8 mouse cellular contexts compared by ENCODE assay signal in the genomic region with DNA sequence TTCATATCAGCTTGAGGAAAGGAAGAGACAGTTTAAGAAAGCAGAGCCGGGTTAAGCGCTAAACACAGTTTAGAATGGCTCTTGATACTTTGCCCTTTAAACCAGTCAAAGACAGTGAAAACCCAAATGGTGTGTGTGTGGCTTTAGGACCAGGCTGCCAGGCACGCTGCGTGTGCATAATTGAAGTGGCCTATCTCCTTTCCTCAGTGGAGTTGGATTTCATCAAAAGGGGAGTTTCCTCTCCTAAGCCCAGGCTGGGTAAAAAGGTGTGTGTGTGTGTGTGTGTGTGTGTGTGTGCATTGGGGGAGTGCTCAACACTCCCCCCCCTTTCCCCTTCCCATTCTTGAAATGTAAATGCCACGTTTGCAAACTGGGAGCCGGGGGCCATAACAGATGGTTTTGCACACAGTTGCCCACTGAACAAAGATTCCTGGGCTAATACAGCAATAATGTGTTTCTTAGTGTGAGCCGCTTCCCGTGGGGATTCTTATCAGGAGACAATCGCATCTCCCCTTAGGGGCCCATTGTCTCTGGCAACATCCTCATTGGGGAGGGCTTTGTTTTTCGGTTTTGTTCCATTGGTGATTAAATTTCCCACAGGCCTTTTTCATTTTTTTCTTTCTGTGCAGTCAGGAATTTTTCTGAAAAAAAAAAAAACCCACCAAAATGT. TPM values are rescaled to one million over a fixed set of nuclear protein-coding genes. Genes with fewer than 3 reads are reported as not detected.
DNase-seq lines count a peak whose midpoint lies in the region; ATAC-seq and TF ChIP-seq lines count a peak whose summit lies in the region.

No protein-coding gene starts in this region.

- ATAC-seq in embryonic facial prominence, embryonic 13.5 days (ENCODE audit: insufficient number of reproducible peaks, insufficient read depth, low FRiP score, low TSS enrichment, low read depth) = no peak
- ATAC-seq in limb, embryonic 15.5 days (ENCODE audit: insufficient number of reproducible peaks, low FRiP score, low TSS enrichment, low read depth) = no peak

- intact Hi-C loops in heart, postnatal 14 days (cut with DNase I) = loop anchor here (5.0 kb wide), 4 partner anchors 36 to 149 kb away; no protein-coding TSS in a partner anchor

- no peaks in the 10 kb centered on the region for H3K9me3 ChIP-seq in embryonic facial prominence, embryonic 13.5 days
- H3K9me3 ChIP-seq in limb, embryonic 15.5 days = no peaks in the 10 kb centered on the region

- H3K27me3 ChIP-seq in embryonic facial prominence, embryonic 13.5 days = peaks cover 13% of the 10 kb centered on the region
- H3K27me3 ChIP-seq in limb, embryonic 15.5 days = peaks cover 8% of the 10 kb centered on the region
- H3K27me3 ChIP-seq in thymus, adult 2 months (ENCODE audit: control insufficient read depth, insufficient read depth, low read length) = no peaks in the 10 kb centered on the region; the same call in 1 of the 2 replicates
- H3K27me3 ChIP-seq in cerebellum, adult 2 months (ENCODE audit: control insufficient read depth, insufficient read depth, low read length) = no peaks in the 10 kb centered on the region

- no peak for TF ChIP-seq CTCF in cortical plate, adult 2 months (IDR thresholded peaks at IDR 0.05; ENCODE audit: extremely low read depth, insufficient read depth, low read length)
- no peak for TF ChIP-seq CTCF in thymus, adult 2 months (IDR thresholded peaks at IDR 0.05; ENCODE audit: borderline replicate concordance, control insufficient read depth, extremely low read depth, insufficient read depth, low read length, poor library complexity)
- TF ChIP-seq CTCF in cerebellum, adult 2 months (IDR thresholded peaks at IDR 0.05; ENCODE audit: borderline replicate concordance, insufficient read depth, low read depth, low read length) = no peak

- peaks cover 5% of the 10 kb centered on the region for H3K4me1 ChIP-seq in cortical plate, adult 2 months (ENCODE audit: control insufficient read depth, insufficient read depth, low read length)
- peaks cover 40% of the 10 kb centered on the region for H3K4me1 ChIP-seq in embryonic facial prominence, embryonic 13.5 days
- peaks cover 34% of the 10 kb centered on the region for H3K4me1 ChIP-seq in limb, embryonic 15.5 days
- no peaks in the 10 kb centered on the region for H3K4me1 ChIP-seq in thymus, adult 2 months (replicated peaks; ENCODE audit: control insufficient read depth, insufficient read depth, low read length)
- peaks cover 18% of the 10 kb centered on the region for H3K4me1 ChIP-seq in cerebellum, adult 2 months (ENCODE audit: control insufficient read depth, insufficient read depth, low read length)

- peak overlapping the region; percentile 29 for H3K4me3 ChIP-seq in cortical plate, adult 2 months (ENCODE audit: insufficient read depth, low read length)
- peak overlapping the region; percentile 22 for H3K4me3 ChIP-seq in embryonic facial prominence, embryonic 13.5 days
- H3K4me3 ChIP-seq in limb, embryonic 15.5 days = peak overlapping the region; percentile 5; the same call in 1 of the 2 replicates
- H3K4me3 ChIP-seq in thymus, adult 2 months (ENCODE audit: control insufficient read depth, insufficient read depth, low read length) = no peak overlapping the region
- H3K4me3 ChIP-seq in cerebellum, adult 2 months (replicated peaks; ENCODE audit: insufficient read depth, low read depth, low read length) = no peak overlapping the region

- H3K4me2 ChIP-seq in embryonic facial prominence, embryonic 13.5 days = peak overlapping the region; percentile 94
- peak overlapping the region; percentile 22 for H3K4me2 ChIP-seq in limb, embryonic 15.5 days

- DNase-seq in heart, postnatal 14 days = peak; percentile 25 to 26
- no peak for DNase-seq in ovary, postnatal 10 days (ENCODE audit: low spot score)
- no peak for DNase-seq in frontal cortex, postnatal 36 days (ENCODE audit: low spot score in 2 of 2)
- DNase-seq in thymus, adult 2 months = no peak
- no peak for DNase-seq in cerebellum, adult 2 months

- WGBS in embryonic facial prominence, embryonic 13.5 days = 7% methylated on average over 10 of the region's 10 CpGs
- WGBS in limb, embryonic 15.5 days = 29% methylated on average over 10 of the region's 10 CpGs
- 73% methylated on average over 10 of the region's 10 CpGs for WGBS in thymus, adult 2 months
- 68% methylated on average over 10 of the region's 10 CpGs for WGBS in cerebellum, adult 2 months

- H3K9ac ChIP-seq in embryonic facial prominence, embryonic 13.5 days = peak overlapping the region; percentile 51; the same call in 1 of the 2 replicates
- no peak overlapping the region for H3K9ac ChIP-seq in limb, embryonic 15.5 days

- no peaks in the 10 kb centered on the region for H3K36me3 ChIP-seq in embryonic facial prominence, embryonic 13.5 days
- H3K36me3 ChIP-seq in limb, embryonic 15.5 days = no peaks in the 10 kb centered on the region
- no peaks in the 10 kb centered on the region for H3K36me3 ChIP-seq in thymus, adult 2 months (ENCODE audit: control insufficient read depth, insufficient read depth, low read length)

- no peak for TF ChIP-seq POLR2A in cortical plate, adult 2 months (IDR thresholded peaks at IDR 0.05; ENCODE audit: extremely low read depth, insufficient read depth, low read length)
- TF ChIP-seq POLR2A in thymus, adult 2 months (IDR thresholded peaks at IDR 0.05; ENCODE audit: control insufficient read depth, extremely low read depth, insufficient read depth, low read length, poor library complexity) = no peak
- no peak for TF ChIP-seq POLR2A in cerebellum, adult 2 months (IDR thresholded peaks at IDR 0.05; ENCODE audit: borderline replicate concordance, insufficient read depth, low read length)

- H3K27ac ChIP-seq in cortical plate, adult 2 months (ENCODE audit: insufficient read depth, low read length) = no peak overlapping the region
- H3K27ac ChIP-seq in embryonic facial prominence, embryonic 13.5 days = 0 out of 2 replicates have a peak overlapping the region, but pooled peaks have one; percentile 4
- 0 out of 2 replicates have a peak overlapping the region, but pooled peaks have one; percentile 38 for H3K27ac ChIP-seq in limb, embryonic 15.5 days
- H3K27ac ChIP-seq in thymus, adult 2 months (ENCODE audit: control insufficient read depth, insufficient read depth, low read length) = no peak overlapping the region
- H3K27ac ChIP-seq in cerebellum, adult 2 months (ENCODE audit: insufficient read depth, low read length) = no peak overlapping the region

RNA-seq across cellular contexts. Expression of gene Limch1, which starts 2.3 kb away (rescaled TPM):
- polyA plus RNA-seq in cortical plate, adult 2 months (2012; rRNA removed) = 51.1 and 56.3 TPM in 2 replicates
- 106 and 115 TPM in 2 replicates for polyA plus RNA-seq in embryonic facial prominence, embryonic 13.5 days (2015; fragmentation: Nextera tagmentation; extraction: Ambion mirVana)
- total RNA-seq in heart, postnatal 14 days (2021) = 100 to 1,000 TPM; 189 to 196 TPM
- 70.0 and 71.8 TPM in 2 replicates for polyA plus RNA-seq in limb, embryonic 15.5 days (2015; fragmentation: Nextera tagmentation; extraction: Ambion mirVana)
- polyA plus RNA-seq in thymus, adult 2 months (2012; rRNA removed) = 3.8 and 5.0 TPM in 2 replicates
- 66.2 and 68.1 TPM in 2 replicates for polyA plus RNA-seq in cerebellum, adult 2 months (2012; rRNA removed)

Comparison
In these comparisons a context has a peak if more than half of its experiments do, and no peak if none do; other contexts are left out.
1. H3K27ac ChIP-seq: peak in embryonic facial prominence, embryonic 13.5 days (single experiment) and limb, embryonic 15.5 days (single experiment); none in cortical plate, adult 2 months (single experiment), thymus, adult 2 months (single experiment) and cerebellum, adult 2 months (single experiment).
2. H3K4me3 ChIP-seq: peak in cortical plate, adult 2 months (single experiment), embryonic facial prominence, embryonic 13.5 days (single experiment) and limb, embryonic 15.5 days (single experiment); none in thymus, adult 2 months (single experiment) and cerebellum, adult 2 months (single experiment).
3. DNase-seq: peak in heart, postnatal 14 days (2 of 2); none in ovary, postnatal 10 days (single experiment), frontal cortex, postnatal 36 days (0 of 2), thymus, adult 2 months (single experiment) and cerebellum, adult 2 months (0 of 2).